10 mouse cellular contexts compared by ENCODE assay signal in the genomic region with DNA sequence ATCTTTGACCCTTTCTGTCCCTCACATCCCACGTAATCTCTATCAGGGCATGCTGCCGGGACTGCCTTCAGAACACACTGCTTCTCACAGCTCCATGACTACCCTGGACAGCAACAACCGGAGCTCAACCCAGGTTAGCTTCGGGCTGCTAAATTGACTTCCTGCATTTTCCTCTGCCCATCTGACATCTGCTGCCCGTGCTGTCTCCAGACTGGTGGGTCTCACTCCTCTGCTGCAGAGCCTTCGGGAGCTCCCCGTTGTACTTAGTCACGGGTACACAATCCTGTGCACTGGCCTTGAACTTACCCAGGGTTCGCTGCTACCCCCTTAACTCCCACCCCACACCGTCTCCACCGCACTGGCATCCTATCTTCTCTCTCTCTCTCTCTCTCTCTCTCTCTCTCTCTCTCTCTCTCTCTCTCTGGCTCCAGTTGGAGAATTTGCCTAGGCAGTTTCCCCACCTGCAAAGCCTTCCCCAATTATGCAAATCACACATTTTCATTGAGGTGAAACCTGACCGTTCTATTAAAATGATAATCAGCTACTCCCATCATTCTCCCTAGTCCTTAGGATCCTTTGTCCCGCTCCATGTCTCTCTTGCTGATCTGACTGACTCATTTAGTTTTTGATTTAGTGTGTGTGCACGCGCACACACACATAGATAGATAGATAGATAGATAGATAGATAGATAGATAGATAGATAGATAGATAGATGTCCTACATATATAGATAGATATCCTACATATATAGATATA.
DNase-seq lines count a peak whose midpoint lies in the region; ATAC-seq and TF ChIP-seq lines count a peak whose summit lies in the region.
"Had no signal": no experiment of that assay in that cellular context is flagged by ENCODE, and none has a peak within 500 bp of the region (broad histone marks: within the 10 kb centered on the region; RNA-seq: fewer than 3 reads in every experiment).

No protein-coding gene starts in this region.

- in situ Hi-C loops in CH12.LX (cut with MboI; ENCODE audit: low pct_ligation_motif_present, low pct_unique_long_range_greater_than_20kb, low sequenced_read_pairs), result no loop called here

- H3K27ac ChIP-seq in CH12.LX (ENCODE audit: insufficient read depth, low read depth), result no peak overlapping the region
- H3K27ac ChIP-seq in forebrain, embryonic 11.5 days (ENCODE audit: low read depth, low read length), result no peak overlapping the region

- dilution Hi-C loops in CH12.LX (cut with MboI; ENCODE audit: extremely low pct_ligation_motif_present, extremely low pct_unique_long_range_greater_than_20kb, low sequenced_read_pairs), result no loop called here

- no peak for TF ChIP-seq CTCF in CH12.LX (conservative IDR thresholded peaks at IDR 0.05 in 1 of 2, IDR thresholded peaks at IDR 0.05 in 1 of 2; ENCODE audit: low read depth in 2 of 2, low read length in 2 of 2)

- H3K4me1 ChIP-seq in CH12.LX (ENCODE audit: control insufficient read depth in 1 of 2, insufficient read depth in 2 of 2), result peaks cover 0 to 16% of the 10 kb centered on the region in 2 experiments; a peak in 2 of 4 replicates
- peaks cover 1% of the 10 kb centered on the region; the same call in 1 of the 2 replicates for H3K4me1 ChIP-seq in forebrain, embryonic 11.5 days (replicated peaks; ENCODE audit: control insufficient read depth, insufficient read depth, low read length)

- H3K9ac ChIP-seq in CH12.LX (ENCODE audit: insufficient read depth, low read depth), result no peak overlapping the region
- no peak overlapping the region for H3K9ac ChIP-seq in forebrain, embryonic 11.5 days (ENCODE audit: low read length)

- H3K4me2 ChIP-seq in CH12.LX (ENCODE audit: insufficient read depth, low read depth, poor library complexity, severe bottlenecking), result peak overlapping the region; percentile 79
- peak overlapping the region; percentile 39 for H3K4me2 ChIP-seq in forebrain, embryonic 11.5 days (ENCODE audit: low read depth, low read length, severe bottlenecking)

- DNase-seq in adrenal gland, postnatal 14 days, result peak; percentile 12
- no peak for DNase-seq in adrenal gland, adult (ENCODE audit: inconsistent age in 2 of 2, low spot score in 1 of 2)
- DNase-seq in CH12.LX (ENCODE audit: extremely low read depth), result no peak
- DNase-seq in forebrain, embryonic 11.5 days (ENCODE audit: low spot score), result peak; percentile 62
- peak; percentile 62 for DNase-seq in mesoderm, embryonic 11.5 days (ENCODE audit: low read depth, low spot score)
- no peak for DNase-seq in c-Kit-positive CD71-positive TER-119-positive erythroid progenitor cells, embryonic 14.5 days (ENCODE audit: low spot score)
- no peak for DNase-seq in gastrocnemius, postnatal 10 days
- no peak for DNase-seq in adrenal gland, adult 8-10 months
- DNase-seq: adrenal gland, postnatal 25 days; kidney, adult 18-20 months had no signal

- H3K79me2 ChIP-seq in CH12.LX (replicated peaks; ENCODE audit: control insufficient read depth, extremely low read depth, insufficient read depth, poor library complexity, severe bottlenecking), result no peaks in the 10 kb centered on the region

- H3K36me3 ChIP-seq in CH12.LX (replicated peaks in 1 of 2; ENCODE audit: control insufficient read depth in 1 of 2, insufficient read depth in 1 of 2, low read length in 1 of 2), result no peaks in the 10 kb centered on the region
- no peaks in the 10 kb centered on the region for H3K36me3 ChIP-seq in forebrain, embryonic 11.5 days (ENCODE audit: control insufficient read depth, insufficient read depth, low read length)

- peak; percentile 60 for ATAC-seq in forebrain, embryonic 11.5 days (replicated peaks; ENCODE audit: low FRiP score)

- no peaks in the 10 kb centered on the region for H3K9me3 ChIP-seq in CH12.LX (replicated peaks; ENCODE audit: low read length)
- no peaks in the 10 kb centered on the region for H3K9me3 ChIP-seq in forebrain, embryonic 11.5 days (ENCODE audit: control insufficient read depth, low read length)

- no peak for TF ChIP-seq RAD21 in CH12.LX (IDR thresholded peaks at IDR 0.05; ENCODE audit: low read depth, low read length)

- no peak overlapping the region for H3K4me3 ChIP-seq in CH12.LX (replicated peaks in 1 of 3; ENCODE audit: low read depth in 2 of 3, low read length in 2 of 3, poor library complexity in 1 of 3)
- no peak overlapping the region for H3K4me3 ChIP-seq in forebrain, embryonic 11.5 days (ENCODE audit: low read depth, low read length)

- no peaks in the 10 kb centered on the region for H3K27me3 ChIP-seq in CH12.LX (replicated peaks)
- peaks cover 3% of the 10 kb centered on the region; the same call in 1 of the 2 replicates for H3K27me3 ChIP-seq in forebrain, embryonic 11.5 days (ENCODE audit: control insufficient read depth, insufficient read depth, low read length)

- 7% methylated on average over 15 of the region's 15 CpGs for WGBS in forebrain, embryonic 11.5 days

- TF ChIP-seq EP300 in CH12.LX (IDR thresholded peaks at IDR 0.05; ENCODE audit: low read length), result no peak

- no peak for TF ChIP-seq POLR2A in CH12.LX (IDR thresholded peaks at IDR 0.05; ENCODE audit: low read depth, low read length)

TF ChIP-seq in CH12.LX, 34 proteins besides CTCF, POLR2A, EP300 and RAD21:
- no peak for TF ChIP-seq MEF2A (IDR thresholded peaks at IDR 0.05; ENCODE audit: borderline replicate concordance, low read depth, low read length)
- no peak for TF ChIP-seq CHD2 (IDR thresholded peaks at IDR 0.05; ENCODE audit: low read length)
- no peak for TF ChIP-seq TBP (conservative IDR thresholded peaks at IDR 0.05; ENCODE audit: low read depth, low read length)
- TF ChIP-seq ZNF384 (IDR thresholded peaks at IDR 0.05; ENCODE audit: low read depth, low read length), result no peak
- no peak for TF ChIP-seq MAZ (IDR thresholded peaks at IDR 0.05; ENCODE audit: low read depth, low read length)
- no peak for TF ChIP-seq ZMIZ1 (IDR thresholded peaks at IDR 0.05; ENCODE audit: low read depth, low read length)
- TF ChIP-seq HCFC1 (IDR thresholded peaks at IDR 0.05; ENCODE audit: low read depth, low read length), result no peak
- TF ChIP-seq NELFE (IDR thresholded peaks at IDR 0.05; ENCODE audit: low read depth, low read length), result no peak

Comparison
In these comparisons a context has a peak if more than half of its experiments do, and no peak if none do; other contexts are left out.
1. DNase-seq: peak in adrenal gland, postnatal 14 days (single experiment), forebrain, embryonic 11.5 days (single experiment) and mesoderm, embryonic 11.5 days (single experiment); none in adrenal gland, adult (0 of 2), CH12.LX (single experiment), c-Kit-positive CD71-positive TER-119-positive erythroid progenitor cells, embryonic 14.5 days (single experiment), gastrocnemius, postnatal 10 days (single experiment) and adrenal gland, adult 8-10 months (single experiment).